Mouse (Mus musculus): ENCODE results near the gene Prr7.
A peak's percentile ranks its signal among the peaks of the same experiment; 100 is the strongest.

The Prr7 gene

GRCm38 (mm10) chr13:55449205-55449604 lies 14.9 kb upstream of the Prr7 start:
- no peak for DNase-seq

DNA sequence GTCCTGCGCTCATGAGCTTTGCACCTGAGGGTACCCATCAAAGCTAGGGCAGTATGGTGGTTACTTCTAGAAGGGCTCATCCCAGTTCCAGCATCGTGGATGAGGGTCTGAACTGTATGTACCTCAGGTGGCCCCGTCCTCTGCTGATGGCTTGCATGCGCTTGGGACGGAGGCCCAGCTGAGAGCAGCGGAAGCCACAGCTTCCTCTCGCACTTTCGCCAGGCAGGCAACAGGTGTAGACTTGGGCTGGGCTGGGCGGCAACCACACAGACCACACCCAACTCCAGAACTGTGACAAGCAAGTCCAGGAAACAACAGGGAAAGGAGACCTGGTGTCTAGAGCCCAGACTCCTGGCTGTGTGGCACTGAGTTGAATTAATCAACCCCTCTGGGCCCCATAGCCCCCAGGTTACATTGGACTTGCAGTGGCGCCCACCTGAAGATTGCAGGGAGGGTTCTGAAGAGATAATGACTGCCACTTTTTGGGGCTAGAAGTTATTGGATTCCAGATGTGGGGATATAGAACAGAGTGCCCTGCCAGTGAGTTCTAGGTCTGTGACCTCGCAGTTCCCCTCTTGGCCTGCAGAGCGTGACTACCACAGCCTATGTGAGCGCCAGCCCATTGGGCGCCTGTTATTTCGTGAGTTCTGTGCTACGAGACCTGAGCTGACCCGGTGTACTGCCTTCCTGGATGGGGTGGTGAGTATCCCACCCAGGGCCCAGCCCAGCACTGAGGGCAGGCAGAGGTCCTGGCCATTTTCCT lies 14.2 kb upstream of the Prr7 start:
- DNase-seq = no peak

DNA sequence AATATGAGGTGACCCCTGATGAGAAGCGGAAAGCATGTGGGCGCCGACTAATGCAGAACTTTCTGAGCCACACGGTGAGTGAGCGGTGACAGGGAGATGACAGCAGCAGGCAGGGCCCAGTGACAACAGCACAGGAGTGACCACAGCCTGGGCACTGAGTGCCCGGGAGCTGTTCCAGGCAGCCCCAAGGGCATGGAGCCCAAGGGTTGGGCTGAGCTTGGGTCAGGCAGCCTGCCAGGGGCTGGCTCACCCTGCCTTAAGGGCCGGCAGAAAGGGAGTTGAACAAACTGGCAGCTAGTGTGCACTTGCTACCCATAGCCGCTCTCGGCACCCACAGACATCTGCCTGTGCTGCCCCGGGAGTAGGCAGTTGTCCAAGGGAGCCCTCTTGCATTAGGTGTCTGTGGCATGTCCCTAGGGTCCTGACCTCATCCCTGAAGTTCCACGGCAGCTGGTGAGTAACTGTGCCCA lies 13.5 kb upstream of the Prr7 start:
- DNase-seq = peak; percentile 59

- DNase-seq = no peak
These were observed 12.8 kb upstream of the Prr7 start for GRCm38 (mm10) chr13:55451296-55451695.

DNA sequence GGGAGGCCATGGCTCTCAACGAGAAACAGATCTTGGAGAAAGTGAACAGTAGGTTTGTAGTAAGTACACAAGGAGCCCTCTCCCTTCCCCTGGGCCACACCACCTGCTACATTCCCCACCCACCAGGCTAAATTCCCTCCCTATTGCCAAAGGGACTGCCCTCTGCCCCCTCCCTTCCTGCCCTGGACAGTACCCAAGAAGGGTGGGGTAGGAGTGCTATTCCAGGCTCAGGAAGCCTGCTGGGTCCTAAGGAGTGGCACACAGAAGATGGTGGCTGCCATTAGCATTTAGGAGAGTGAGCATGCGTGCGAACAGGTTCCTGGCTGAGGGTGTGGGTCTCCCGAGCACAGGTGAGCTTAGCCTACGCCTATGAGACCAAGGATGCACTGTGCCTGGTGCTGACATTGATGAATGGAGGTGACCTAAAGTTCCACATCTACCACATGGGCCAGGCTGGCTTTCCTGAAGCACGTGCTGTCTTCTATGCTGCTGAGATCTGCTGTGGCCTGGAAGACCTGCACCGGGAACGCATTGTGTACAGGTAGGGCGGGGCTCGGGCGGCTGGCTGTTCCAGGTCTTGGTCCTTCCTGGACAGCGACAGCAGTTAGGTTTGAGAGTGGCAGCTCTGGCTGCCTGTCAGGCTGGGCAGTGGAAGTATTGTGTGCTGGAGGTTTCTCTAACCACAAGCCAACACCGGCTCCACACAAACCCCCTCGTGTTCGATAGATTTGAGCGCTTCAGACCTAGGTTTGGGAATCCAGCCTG lies 12.1 kb upstream of the Prr7 start:
- no peak for DNase-seq

DNA sequence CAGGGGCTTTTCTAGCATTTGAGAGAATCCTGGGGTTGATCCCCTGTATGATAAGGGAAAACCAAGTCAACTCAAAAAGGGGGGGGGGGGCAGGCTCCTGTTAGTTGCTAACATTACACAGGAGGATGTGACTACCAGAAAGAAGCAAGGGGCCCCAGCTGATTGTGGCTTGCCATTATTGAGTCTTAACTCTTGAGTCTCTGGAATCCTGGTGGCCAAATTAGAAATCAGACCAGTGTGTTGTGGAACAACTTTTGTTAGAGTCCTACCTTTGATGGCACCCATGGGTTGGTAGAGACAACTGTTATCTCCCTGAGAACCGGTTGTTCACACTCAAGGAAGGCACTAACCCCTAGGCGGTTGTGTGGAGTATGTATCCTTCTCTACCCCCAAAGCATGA lies 1.1 kb upstream of the Prr7 start:
- no peak for DNase-seq

DNA sequence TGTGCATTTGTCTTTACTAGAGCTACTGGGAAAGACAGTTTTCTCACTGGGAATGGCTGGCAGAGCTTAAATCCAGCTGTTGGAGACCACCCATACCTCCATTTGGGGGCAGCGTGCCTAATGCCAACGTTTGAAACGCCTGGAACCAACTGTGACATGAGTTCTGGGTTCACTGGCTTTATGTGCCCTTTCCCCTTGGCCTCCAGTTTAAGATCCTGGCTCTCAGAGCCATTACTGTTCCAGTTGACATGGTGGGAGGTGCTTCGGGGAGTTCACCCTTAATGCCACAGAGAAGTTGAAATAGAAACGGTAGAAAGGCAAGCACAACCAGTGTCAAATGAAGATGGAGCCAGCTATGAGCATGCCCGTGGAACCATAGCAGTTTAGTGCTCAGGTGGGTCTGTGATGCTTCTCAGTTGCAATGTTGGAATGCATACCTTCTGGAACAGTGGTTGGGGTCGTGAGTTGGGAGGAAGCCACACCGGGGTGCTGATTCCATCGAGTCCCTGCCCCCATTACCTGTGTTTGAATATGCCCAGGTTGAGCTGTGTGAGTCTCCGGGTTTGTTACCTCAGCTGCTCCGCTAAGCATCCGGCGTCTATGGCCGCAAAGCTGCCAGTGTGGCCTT lies 554 bp upstream of the Prr7 start:
- no peak for DNase-seq

DNA sequence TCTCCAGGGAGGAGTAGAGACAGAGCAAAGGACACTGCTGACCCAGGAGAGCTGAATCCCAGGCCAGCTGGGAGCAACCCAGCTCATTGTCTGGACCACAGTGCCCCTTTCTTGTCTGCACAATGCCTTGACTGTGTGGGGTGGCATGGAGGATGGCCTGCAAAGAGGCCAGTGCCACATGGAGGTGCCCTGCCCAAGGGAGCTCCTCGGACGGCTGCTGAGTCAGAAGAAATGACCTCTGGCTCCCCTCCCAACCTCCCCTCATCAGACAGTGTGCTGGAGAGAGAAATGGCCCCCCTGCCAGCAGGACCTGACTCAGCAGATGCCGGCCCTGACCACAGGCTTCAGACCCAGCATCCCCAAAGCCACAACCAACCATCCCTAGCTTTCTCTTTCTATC lies 1.1 kb downstream of the Prr7 start:
- no peak for DNase-seq

DNA sequence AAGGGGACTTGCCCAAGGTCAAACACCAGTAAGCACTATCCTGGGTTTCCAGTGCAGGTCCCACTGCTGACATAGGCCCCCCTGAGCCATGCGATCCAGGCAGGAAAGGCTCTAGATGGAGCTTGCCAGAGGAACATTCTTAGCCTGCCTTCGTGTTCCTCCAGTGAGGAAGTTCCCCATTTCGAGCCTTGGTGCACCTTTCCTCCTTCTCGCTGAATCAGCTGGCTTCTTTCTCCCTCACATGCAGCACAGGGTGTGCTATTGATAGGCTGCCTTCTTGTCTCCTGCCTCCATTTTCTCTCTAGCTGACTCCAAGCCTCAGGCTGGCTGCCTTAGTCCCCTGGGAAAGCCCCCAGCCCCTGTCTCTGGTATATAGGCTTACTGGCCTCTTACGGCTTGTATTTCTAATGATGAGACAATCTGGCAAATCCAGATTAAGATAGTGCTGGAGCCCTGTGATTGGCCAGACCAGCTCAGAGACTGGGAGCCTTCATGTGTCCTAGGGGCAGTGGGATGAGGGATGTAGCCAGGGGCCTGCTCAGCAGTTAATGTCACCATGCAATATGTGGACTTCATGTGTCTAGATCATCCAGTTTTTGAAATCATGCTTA lies 1.9 kb downstream of the Prr7 start:
- DNase-seq = no peak

DNA sequence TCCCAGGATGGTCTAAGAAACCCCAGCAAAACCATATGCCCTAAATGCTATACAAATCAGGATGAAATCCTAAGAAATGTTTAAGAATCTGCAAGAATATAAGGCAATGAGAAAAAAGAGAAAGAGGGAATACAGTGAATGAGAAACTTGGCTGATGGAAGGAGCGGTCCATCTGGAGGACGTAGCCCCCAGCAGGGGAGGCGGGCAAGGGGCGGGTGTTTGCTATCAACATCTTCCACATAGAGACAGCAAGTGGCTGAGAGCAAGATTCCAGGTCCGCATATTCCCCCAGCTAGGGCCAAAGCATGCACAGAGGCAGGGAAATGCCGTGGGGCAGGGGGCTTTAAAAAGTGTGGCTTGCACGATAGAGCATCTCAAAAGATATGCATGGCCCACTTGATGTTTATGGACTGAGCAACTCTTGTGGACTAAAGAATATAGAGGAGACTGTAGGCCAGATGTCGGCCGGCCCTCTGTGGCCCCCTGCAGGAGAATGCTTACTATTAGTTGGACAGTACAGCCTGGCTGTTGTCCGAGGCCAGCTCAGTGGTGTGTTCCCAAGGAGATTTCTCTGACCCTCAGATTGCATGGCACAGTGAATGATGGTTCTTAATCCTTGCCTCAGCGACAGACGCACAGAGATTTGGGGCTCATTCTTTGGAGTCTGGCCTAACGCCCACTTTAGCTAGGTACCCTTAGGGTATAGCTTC lies 4.9 kb downstream of the Prr7 start:
- DNase-seq = no peak

- DNase-seq = no peak
These were observed 6.3 kb downstream of the Prr7 start for GRCm38 (mm10) chr13:55470372-55470771.

GRCm38 (mm10) chr13:55471156-55471818 lies 7.2 kb downstream of the Prr7 start:
- DNase-seq = peak; percentile 79

DNA sequence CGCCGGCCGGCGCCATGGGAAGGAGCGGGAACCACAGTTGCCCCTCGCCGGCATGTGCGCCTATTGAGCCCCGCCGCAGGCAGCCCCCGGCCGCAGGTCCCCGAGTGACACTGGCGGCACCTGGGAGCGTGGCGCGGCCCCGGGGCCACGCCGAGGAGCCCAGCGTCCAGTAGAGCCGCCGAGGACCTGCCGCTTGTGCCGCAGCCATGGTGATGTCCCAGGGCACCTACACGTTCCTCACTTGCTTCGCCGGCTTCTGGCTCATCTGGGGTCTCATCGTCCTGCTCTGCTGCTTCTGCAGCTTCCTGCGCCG lies 7.7 kb downstream of the Prr7 start:
- no peak for DNase-seq

DNA sequence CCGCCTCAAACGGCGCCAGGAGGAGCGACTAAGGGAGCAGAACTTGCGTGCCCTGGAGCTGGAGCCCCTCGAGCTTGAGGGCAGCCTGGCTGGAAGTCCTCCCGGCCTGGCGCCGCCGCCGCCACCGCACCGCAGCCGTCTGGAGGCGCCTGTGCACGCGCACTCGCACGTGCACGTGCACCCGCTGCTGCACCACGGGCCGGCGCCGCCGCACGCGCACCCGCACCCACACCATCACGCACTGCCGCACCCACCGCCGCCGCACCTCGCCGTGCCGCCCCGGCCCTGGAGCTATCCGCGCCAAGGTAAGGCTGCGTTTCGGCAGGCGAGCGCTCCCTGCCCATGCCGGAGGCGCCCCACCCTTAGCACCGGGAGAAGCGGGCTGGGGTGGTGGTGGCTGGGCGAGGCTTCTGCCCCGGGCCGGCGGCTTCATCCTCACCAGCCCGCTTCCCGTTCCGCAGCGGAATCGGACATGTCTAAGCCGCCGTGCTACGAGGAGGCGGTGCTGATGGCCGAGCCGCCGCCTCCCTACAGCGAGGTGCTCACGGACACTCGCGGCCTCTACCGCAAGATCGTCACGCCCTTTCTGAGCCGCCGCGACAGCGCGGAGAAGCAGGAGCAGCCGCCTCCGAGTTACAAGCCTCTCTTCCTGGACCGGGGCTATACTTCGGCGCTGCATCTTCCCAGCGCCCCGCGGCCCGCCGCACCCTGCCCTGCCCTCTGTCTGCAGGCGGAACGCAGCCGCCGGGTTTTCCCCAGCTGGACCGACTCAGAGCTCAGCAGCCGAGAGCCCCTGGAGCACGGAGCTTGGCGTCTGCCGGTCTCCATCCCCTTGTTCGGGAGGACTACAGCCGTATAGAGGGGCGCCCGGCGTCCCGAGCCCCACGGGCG lies 8.3 kb downstream of the Prr7 start:
- peak; percentile 87 for DNase-seq

- DNase-seq = no peak
These were observed 9.2 kb downstream of the Prr7 start for GRCm38 (mm10) chr13:55473076-55473831.

GRCm38 (mm10) chr13:55473961-55474360 lies 9.9 kb downstream of the Prr7 start:
- DNase-seq = no peak

GRCm38 (mm10) chr13:55474621-55475069 lies 10.6 kb downstream of the Prr7 start:
- peak; percentile 82 for DNase-seq

DNA sequence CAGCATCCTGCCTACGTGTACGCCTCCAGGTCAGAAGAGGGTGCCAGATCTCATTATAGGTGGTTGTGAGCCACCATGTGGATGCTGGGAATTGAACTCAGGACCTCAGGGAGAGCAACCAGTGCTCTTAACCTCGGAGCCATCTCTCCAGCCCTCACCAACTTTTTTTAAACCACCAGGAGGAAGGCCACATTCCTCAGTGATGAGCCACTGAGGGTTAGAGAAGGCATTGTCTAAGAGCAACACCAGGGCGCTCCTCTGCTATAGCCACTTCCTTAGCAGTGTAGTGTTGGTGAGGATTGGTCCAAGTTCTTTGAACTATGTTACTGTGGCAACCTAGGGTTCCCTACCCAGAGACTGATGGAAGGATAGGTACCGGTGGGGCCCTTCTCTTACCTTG lies 11.7 kb downstream of the Prr7 start:
- DNase-seq = no peak

DNA sequence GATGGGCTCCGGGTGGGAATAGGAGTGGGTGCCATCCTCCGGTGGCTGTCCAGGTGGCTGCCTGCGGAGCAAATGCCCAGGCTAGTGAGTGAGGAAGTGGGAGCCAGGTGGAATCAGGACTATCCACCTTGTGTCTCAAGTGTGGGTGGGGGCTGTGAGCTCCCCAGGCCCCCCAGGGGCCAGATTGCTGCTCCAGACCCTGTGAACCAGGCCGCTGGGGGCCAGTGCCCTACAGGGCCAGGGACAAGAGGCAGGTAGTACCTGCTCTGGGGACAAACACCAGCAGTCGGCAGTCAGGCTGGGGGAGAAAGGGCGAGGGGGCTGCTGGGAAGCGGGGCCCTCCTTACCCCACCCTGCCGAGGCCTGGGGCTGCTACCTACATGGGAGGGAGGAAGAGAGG lies 12.2 kb downstream of the Prr7 start:
- no peak for DNase-seq

GRCm38 (mm10) chr13:55477492-55477891 lies 13.4 kb downstream of the Prr7 start:
- no peak for DNase-seq

Data from right cerebral cortex, adult 18-20 months (tissue).